Mouse (Mus musculus): ENCODE results near the gene Cxcl14.

Gene Cxcl14

GRCm38 (mm10) chr13:56251924-56252619, 44.3 kb downstream of the Cxcl14 start, which contains the start of gene Neurog1:
Gene Neurog1 (minus strand): TSS chr13:56252163.
- DNase-seq (ENCODE audit: low read depth in 2 of 2, low spot score in 2 of 2): no peak

GRCm38 (mm10) chr13:56251176-56251923, 45.0 kb downstream of the Cxcl14 start:
- no peak for DNase-seq (ENCODE audit: low read depth in 2 of 2, low spot score in 2 of 2)

- no peak for DNase-seq (ENCODE audit: low read depth in 2 of 2, low spot score in 2 of 2)
Measured at GRCm38 (mm10) chr13:56250551-56251161, 45.7 kb downstream of the Cxcl14 start.

- no peak for DNase-seq (ENCODE audit: low read depth in 2 of 2, low spot score in 2 of 2)
Measured at GRCm38 (mm10) chr13:56249593-56250341, 46.6 kb downstream of the Cxcl14 start.

- DNase-seq (ENCODE audit: low read depth in 2 of 2, low spot score in 2 of 2): no peak
Measured at GRCm38 (mm10) chr13:56243104-56243503, 53.2 kb downstream of the Cxcl14 start.

- no peak for DNase-seq (ENCODE audit: low read depth in 2 of 2, low spot score in 2 of 2)
Measured at GRCm38 (mm10) chr13:56240012-56240770, 56.2 kb downstream of the Cxcl14 start.
